Mouse (Mus musculus) CD4-positive, CD25-positive, alpha-beta regulatory T cell, adult 9 weeks (primary cell): ENCODE data around the gene Gpr132. TPM values are rescaled to one million over a fixed set of nuclear protein-coding genes. Genes with fewer than 3 reads are reported as not detected.

Experiments
- polyA plus RNA-seq: library from polyadenylated mRNA; unstranded; fragments of 100-300 nt; shearing (Covaris generic); gene quantifications from one replicate; pipeline ENCODE4 v1.2.1, GENCODE M21; 2017

The Gpr132 gene
- 45.1 TPM for polyA plus RNA-seq

GRCm38 (mm10) chr12:112868178-112869087 lies at the start of gene Gpr132:
Gpr132 (minus strand) TSS chr12:112868228.

GRCm38 (mm10) chr12:112829244-112829864 lies 38.7 kb downstream of the Gpr132 start, which contains the start of gene Cdca4:
Cdca4 (minus strand) TSS chr12:112829423.

GRCm38 (mm10) chr12:112808587-112809364 lies 59.3 kb downstream of the Gpr132 start, which contains the start of gene Clba1:
Clba1 (plus strand) TSS chr12:112808937.

GRCm38 (mm10) chr12:112801864-112802846 lies 65.9 kb downstream of the Gpr132 start, which contains the start of gene Ahnak2:
Ahnak2 (minus strand) TSS chr12:112802657.

Other genes with a start within 250 kb of the Gpr132 start
- gene Adssl1, start 248.2 kb downstream of the Gpr132 start, polyA plus RNA-seq = 2.9 TPM
- gene Siva1, start 223.5 kb downstream of the Gpr132 start, polyA plus RNA-seq = 43.4 TPM
- gene Akt1, start 193.3 kb downstream of the Gpr132 start, polyA plus RNA-seq = 7.5 TPM
- gene Zbtb42, start 189.4 kb downstream of the Gpr132 start, polyA plus RNA-seq = 1.3 TPM
- 2.7 TPM for gene Cep170b, start 147.8 kb downstream of the Gpr132 start, polyA plus RNA-seq
- 2.5 TPM for gene Pld4, start 107.6 kb downstream of the Gpr132 start, polyA plus RNA-seq
- gene Ahnak2, start 65.6 kb downstream of the Gpr132 start, polyA plus RNA-seq = not detected
- gene Clba1, start 59.3 kb downstream of the Gpr132 start, polyA plus RNA-seq = not detected
- 94.4 TPM for gene Cdca4, start 38.8 kb downstream of the Gpr132 start, polyA plus RNA-seq
- 3.5 TPM for gene Jag2, start 61.5 kb upstream of the Gpr132 start, polyA plus RNA-seq
- gene Nudt14, start 73.9 kb upstream of the Gpr132 start, polyA plus RNA-seq = 66.8 TPM
- 4.8 TPM for gene Btbd6, start 108.3 kb upstream of the Gpr132 start, polyA plus RNA-seq
- gene Brf1, start 132.5 kb upstream of the Gpr132 start, polyA plus RNA-seq = 18.8 TPM
- gene Pacs2, start 146.3 kb upstream of the Gpr132 start, polyA plus RNA-seq = 5.2 TPM
- 0.36 TPM for gene Tex22, start 206.3 kb upstream of the Gpr132 start, polyA plus RNA-seq
- 3.9 TPM for gene Mta1, start 230.1 kb upstream of the Gpr132 start, polyA plus RNA-seq